Mouse (Mus musculus) neutrophil, adult 65 days (primary cell): ENCODE data around the gene Atxn3. TPM values are rescaled to one million over a fixed set of nuclear protein-coding genes. Genes with fewer than 3 reads are reported as not detected.

Experiments used
- total RNA-seq: library from RNA; stranded (reverse); gene quantifications from 2 replicates; pipeline ENCODE4 v1.2.4, GENCODE M21; 2023

Atxn3 gene
- total RNA-seq, result 24.5 and 33.1 TPM in 2 replicates

GRCm38 (mm10) chr12:101957942-101958544 is at the start of gene Atxn3:
TSS of gene Atxn3 (minus strand) at chr12:101958246.

DNA sequence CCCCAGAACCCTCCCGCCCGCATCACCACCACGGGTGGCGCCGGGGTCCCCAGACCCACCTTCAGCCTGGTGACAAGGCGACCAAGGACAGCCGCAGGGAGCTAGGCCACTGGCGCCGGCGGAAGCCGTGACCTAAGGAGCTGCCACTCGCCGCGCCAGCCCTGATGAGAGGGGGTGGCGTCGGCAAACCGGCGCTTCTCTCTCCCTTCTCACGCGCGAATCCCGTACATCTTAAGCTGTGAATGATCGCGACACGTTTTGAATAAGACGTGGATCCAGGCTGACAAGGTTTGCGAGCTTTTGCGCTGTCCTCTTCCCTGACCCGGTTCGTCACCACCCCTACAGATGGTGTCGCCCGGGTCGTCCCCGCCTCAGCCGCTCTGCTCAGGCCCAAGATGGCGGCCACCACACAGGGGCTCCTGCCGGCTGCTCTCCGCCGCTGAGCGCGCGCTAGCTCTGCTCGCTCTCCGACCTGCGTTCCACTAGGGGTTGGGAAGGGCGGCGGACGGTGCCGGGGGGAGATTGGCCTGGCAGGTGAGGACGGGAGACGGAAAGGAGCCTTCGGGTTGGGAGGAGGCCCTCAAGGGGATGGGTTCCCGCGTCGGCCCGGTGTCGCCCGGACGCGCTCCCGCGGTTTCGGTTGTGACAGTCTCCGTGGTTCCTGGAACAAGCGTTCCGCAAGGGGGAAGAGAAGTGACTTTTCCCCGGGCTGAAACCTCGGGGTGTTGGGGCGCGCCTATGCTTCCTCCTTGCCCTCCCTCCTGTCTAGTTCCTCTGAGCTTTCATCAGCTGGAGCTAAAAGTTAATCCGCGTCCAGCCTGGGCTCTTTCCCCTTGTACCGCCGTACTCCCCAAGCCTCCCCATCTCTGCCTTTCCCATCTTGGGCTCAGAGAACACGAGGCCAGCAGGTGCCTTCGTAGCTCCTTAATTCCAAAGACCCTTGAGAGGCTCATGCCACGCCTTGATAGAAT is 17.8 kb upstream of the Atxn3 start, which contains the start of gene Cpsf2:
Cpsf2 (plus strand) TSS at position 388 of the 971 bp plus-strand sequence.

GRCm38 (mm10) chr12:101912626-101913490 is 45.2 kb downstream of the Atxn3 start, which contains the start of gene Trip11:
TSS of gene Trip11 (minus strand) at chr12:101913267.

Other genes starting within 250 kb of the Atxn3 start
- gene Tc2n, start 239.7 kb downstream of the Atxn3 start, total RNA-seq, result not detected in 2 replicates
- not detected in 2 replicates for gene Fbln5, start 139.2 kb downstream of the Atxn3 start, total RNA-seq
- gene Trip11, start 45.0 kb downstream of the Atxn3 start, total RNA-seq, result 59.6 and 75.2 TPM in 2 replicates
- gene Cpsf2, start 17.7 kb upstream of the Atxn3 start, total RNA-seq, result 13.9 and 15.9 TPM in 2 replicates
- gene Slc24a4, start 170.5 kb upstream of the Atxn3 start, total RNA-seq, result not detected in 2 replicates